Mouse (Mus musculus) lung, adult 18-20 months (tissue): ENCODE results near the gene Men1.

Source experiments
- DNase-seq, 2 experiments: peaks; one replicate each; pipeline ENCODE4 v3.0.0; 2022; ENCODE audit warnings: mixed read lengths in 2 of 2

The Men1 gene

DNA sequence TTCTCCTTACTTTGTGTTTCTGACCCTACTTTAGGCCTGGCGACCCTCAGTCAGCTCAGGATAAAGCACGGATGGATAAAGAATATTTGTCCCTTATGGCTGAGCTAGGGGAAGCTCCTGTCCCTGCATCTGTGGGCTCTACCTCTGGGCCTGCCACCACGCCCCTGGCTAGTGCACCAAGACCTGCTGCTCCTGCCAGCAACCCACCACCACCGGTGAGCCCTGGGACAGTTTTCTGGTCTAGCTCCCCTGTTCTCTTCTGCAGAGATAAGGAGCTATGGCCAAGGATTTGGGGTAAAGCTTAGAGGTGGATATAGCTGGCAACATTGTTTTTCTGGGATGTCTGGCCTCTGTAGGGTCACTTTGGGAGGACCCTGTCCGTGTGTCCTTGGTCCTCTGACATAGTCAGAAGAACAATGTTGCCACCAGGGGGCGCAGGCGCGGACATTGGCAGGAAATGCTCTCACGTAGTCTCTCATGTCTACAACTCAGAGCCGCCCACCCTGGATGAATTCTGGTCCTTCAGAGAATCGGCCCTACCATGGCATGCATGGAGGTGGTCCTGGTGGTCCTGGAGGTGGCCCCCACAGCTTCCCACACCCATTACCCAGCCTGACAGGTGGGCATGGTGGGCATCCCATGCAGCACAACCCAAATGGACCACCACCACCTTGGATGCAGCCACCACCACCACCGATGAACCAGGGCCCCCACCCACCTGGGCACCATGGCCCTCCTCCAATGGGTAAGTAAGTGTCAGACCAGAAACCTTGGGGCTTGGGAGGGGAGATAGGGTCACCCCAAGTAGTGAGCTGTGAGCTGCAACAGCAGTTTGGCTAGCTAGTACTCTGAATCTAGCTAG, 39.0 kb downstream of the Men1 start:
- DNase-seq: peak; percentile 69 to 82

DNA sequence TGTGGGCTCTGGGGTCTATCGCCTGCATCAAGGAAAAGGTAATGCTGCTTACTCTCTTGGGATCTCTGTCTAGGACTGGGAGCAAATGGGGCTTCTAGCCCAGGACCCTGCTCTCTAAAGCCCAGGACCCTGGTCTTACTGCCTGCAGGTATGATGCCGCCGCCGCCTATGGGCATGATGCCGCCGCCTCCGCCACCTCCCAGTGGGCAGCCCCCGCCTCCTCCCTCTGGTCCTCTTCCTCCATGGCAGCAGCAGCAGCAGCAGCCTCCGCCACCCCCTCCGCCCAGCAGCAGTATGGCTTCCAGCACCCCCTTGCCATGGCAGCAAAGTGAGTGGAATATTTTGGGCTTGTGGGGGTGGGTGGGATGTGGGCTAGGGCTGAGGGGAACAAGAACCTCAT, 39.8 kb downstream of the Men1 start:
- DNase-seq: no peak

DNA sequence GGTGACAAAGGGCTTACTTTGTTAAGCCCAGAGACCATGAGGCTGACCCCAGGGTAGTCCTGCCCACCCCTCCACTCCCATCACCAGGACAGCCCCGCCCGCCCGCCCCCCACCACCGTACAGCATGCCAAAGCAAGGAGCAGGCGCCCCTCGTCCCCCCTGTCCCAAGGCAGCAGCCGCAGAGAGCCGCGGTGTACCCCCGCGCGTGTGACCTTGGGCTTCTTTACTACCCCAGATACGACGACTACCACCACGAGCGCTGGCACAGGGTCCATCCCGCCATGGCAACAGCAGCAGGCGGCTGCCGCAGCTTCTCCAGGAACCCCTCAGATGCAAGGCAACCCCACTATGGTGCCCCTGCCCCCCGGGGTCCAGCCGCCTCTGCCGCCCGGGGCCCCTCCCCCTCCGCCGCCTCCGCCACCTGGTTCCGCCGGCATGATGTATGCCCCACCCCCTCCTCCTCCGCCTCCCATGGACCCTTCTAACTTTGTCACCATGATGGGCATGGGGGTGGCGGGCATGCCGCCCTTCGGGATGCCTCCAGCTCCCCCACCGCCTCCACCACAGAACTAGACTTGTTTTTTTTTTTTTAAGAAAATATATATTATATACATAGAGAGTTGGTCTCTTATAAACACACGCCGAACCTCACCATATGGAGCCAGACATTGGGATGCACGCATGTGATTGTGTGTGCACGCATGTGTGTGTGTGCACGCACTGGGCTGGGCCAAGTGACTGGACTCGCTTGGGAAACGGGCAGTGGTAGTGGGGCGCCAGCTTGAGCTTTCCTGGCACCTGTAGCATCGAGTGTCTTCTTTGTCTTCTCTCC, 40.9 kb downstream of the Men1 start:
- DNase-seq: no peak

DNA sequence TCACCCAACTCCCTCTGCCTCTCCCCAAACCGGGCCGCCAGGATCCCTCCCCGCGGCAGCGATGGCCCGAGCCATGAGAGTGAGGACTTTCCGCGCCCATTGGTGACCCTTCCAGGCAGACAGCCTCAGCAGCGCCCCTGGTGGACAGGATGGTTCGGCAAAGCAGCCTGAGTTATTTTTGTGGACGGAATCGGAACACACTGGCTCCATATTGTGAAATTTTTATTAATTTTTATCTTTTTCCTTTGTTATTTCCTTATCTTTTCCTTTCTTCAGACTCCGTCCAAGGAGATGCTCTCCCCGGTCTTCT, 41.4 kb downstream of the Men1 start:
- DNase-seq: no peak

DNA sequence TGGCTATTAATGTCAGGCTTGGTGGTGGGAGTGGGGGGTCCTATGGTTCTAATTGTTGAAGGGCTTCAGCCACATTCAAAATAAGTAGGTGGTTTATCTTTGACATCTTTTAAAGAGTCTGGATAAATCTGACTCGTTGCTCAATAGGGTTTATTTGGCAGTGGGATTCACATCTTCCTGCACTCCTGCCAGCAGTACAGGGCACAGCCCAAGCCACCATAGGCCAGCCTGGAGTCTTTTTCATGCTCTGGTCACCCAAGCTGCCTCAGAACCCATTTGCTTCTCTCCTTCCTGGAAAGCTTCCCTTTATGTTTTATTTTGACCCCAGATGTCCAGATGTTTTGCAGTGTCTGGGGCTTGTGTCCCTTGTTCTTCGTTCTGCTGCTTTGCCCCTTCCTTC, 41.9 kb downstream of the Men1 start:
- DNase-seq: no peak

DNA sequence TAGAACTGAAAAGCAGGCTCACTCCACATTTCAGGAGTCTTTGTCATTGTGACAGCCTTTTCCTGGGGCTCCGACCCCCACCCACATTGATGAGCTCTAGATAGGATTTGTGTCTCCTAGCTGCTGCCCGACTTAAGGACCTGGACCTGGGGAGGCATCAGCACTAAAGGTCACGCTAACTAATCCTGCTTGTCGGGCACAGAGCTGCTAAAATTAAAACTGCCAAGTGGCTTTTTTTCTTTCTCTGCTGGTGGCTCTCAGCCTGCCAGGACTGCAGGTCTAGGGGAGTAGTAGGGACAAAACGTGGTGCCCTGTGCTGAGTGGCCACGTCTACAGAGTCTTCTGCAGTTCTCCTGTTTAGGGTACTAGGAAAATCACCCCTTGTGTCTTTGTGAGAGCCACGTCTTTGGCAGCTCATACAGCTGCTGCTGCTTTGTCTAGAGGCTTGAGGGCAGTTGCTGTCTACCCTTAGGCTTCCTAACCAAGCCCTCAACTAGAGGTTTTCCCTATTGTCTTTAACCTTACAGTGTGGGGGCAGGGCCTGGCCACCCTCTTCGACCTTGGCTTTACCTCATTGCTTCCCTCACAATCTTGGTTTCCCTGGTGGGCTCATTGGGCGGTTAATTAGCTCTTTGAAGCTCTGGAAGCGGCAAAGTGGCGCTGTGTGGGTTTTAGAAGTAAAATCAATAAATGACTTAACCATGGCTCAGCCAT, 42.7 kb downstream of the Men1 start:
- no peak for DNase-seq

DNA sequence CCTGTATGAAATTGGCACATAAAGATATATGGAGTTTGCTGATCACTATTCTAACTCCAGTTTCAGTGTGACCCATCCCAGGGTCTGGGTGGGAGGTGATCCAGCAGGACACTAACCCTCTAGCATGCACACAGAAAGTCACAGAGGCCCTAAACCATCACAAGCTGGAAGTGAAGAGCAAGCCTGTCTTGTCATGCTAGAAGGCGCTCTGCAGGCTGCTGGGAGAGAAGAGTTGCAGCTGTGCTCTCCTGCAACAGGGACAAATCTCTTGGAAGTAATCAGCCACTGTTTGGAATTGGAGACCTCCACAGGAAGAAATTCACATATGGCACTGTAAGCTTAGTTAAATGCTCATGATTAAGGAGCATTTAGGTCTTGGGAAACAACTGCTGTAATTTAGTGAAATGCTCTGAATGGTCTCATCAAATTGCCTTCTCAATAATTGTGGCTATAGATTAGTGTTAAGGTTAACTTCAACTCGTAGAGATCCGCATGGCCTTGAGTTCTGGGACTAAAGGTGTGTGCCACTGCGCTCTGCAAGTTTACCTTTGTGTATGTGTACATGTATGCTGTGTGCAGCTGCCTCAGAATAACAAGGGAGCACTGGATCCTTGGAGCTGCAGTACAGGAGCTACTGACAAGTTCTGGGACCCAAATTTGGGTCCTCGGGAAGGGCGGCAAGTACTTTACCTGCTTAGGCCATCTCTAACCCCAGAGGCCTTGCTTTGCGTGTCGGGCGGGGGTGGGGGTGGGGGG, 45.8 kb downstream of the Men1 start:
- DNase-seq: no peak

DNA sequence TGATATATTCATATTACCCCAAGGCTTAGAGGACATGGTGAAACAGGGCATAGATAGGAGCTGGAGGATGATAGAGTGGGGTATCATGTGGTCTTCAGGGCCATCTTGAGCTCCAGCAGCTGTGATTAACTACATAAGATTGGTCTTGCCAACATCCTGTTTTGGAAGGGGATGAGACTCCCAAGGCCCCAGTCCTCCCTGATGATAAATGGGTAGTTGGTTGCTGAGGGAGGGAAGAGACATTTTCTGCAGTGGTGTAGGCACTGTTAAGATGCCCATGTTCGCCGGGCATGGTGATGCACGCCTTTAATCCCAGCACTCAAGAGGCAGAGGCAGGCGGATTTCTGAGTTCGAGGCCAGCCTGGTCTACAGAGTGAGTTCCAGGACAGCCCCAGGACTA, 46.5 kb downstream of the Men1 start:
- DNase-seq: no peak

DNA sequence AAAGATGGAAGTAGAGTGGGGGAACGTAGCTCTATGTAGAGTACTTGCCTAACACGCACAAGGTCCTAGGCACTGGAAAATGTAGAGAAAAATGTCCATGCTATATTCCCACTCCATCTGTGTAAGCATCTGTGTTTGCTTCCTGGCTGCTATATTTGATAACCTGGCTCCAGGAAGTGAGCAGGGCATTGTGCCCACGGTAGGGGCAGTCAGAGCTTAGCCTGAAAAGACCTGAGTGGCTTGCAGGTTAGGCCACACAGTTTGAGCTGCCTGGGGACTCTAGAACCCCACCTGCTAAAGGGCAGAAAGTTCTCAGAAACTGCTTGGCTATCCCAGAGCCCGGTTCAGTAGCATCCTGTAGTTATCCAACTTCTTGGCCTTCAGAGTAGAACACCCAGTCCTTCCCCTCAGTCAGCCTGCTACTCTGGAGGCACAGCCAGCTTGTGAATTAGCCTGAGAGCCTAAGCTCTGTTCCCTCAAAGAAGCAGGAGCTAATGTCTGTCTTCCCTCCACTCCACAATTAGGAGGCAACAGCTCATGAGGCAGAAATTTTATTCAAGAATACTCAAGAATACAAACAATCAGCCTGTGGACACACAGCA, 47.6 kb downstream of the Men1 start:
- no peak for DNase-seq

DNA sequence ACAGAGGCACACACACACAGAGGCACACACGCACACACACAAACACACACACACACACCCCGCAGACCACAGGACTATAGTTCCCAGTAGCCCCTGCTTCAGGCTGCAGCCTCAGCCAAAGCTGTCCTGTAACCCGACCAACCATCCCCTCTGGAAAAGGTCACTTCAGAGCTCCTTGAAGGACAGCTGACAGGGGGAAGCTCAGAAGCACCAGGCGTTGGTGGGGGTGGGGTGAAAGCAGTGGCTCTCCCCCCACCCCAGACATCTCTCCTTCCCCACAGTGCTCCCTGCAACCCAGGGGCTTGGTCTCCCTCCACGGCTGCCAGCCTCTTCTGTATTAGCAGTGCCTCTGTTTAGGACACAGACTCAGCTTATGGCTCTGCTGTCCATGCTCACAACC, 48.7 kb downstream of the Men1 start:
- DNase-seq: no peak

DNA sequence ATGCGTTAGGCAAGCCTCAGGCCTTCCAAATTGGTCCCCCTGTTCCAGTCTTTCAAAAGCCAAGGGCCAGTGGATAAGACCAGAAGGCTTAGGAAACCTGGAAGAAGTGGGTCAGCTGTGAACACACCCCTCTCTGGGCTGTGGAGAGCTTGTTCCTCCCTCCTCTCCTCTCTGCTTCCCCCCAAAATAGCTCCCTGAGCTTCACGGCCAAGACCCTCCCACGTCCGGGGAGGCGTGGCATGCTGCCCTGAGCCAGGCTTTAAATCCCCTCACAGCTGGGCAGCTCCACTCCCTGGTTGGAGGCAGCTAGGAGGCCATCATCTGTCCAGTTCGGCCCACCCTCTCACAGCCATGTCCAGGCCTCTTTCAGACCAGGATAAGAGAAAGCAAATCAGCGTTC, 49.3 kb downstream of the Men1 start, which contains the start of gene Pygm:
Gene Pygm, plus strand, starts transcription at position 272 of the 400 bp plus-strand sequence.
- peak; percentile 71 to 73 for DNase-seq

DNA sequence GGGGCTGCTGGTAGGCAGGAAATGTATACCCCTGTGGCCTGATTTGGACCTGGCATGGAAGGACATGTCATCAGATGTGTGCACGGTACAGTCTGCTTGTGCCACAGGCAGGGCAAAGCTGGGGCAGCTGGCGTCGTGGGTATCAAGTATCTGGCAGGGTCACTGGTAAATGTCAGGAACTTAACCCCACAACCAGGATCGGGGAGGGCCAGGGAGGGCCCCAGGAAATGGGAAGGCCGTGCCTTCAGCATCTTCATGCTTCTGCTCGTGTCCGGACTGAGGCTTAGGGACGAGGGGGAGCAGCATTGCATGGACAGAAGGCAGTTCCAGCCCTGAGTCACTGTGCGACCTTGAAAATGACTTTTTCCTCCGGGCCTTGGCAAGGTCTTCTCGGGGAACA, 50.2 kb downstream of the Men1 start:
- no peak for DNase-seq

DNA sequence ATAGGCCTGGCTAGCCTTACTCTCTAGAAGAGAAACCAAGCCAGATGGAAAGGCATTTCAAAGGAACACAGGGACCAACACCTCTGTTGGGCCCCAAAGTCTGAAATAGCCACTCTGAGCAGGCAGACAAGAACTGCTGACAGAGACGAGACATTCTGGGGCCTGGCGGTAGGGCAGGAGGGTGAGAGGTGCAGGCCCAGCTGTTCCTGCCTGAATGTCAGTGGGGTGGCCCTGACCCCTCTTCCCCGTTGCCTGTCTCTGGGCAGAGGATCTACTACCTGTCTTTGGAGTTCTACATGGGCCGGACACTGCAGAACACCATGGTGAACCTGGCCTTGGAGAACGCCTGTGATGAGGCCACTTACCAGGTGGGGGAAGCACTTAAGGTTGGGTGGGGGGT, 50.6 kb downstream of the Men1 start:
- no peak for DNase-seq

DNA sequence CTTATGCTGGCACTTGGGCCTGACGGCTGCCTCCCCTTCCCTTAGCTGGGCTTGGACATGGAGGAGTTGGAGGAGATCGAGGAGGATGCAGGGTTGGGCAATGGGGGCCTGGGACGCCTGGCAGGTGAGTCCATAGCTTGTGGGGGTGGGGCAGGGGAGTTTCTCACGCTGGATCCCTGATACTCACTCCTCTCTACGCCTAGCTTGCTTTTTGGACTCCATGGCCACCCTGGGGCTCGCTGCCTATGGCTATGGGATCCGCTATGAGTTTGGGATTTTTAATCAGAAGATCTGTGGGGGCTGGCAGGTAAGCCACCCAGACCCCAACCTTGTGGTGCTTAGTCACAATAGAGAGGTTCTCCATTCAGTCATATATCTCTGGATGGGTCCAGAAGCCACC, 51.0 kb downstream of the Men1 start:
- no peak for DNase-seq

DNA sequence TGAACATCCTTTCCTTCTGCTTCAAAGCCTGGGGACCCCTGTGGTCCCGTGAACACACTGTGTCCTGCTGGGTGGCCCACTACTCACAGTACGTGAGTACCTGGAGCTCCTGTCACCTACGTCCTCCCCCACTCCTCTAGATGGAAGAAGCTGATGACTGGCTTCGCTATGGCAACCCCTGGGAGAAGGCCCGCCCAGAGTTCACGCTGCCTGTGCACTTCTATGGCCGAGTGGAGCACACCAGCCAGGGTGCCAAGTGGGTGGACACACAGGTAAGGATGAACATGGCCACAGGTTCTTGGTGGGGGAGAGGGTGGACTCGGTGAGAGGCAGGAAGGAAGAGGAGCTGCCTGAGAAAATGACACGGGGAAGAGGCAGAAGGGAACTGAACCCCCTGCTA, 51.5 kb downstream of the Men1 start:
- DNase-seq: no peak

DNA sequence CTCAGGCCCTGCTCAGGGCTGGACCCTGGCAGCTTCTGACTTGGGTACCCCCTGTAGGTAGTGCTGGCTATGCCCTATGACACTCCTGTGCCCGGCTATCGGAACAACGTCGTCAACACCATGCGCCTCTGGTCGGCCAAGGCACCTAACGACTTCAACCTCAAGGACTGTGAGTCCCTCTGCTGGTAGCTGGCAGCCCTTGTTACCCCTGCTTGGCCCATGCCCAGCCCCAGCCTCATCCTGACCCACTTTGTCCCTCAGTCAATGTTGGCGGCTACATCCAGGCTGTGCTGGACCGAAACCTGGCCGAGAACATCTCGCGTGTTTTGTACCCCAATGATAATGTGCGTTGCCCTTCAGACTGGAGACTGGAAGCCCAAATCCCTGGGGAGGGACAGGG, 53.2 kb downstream of the Men1 start:
- DNase-seq: no peak

DNA sequence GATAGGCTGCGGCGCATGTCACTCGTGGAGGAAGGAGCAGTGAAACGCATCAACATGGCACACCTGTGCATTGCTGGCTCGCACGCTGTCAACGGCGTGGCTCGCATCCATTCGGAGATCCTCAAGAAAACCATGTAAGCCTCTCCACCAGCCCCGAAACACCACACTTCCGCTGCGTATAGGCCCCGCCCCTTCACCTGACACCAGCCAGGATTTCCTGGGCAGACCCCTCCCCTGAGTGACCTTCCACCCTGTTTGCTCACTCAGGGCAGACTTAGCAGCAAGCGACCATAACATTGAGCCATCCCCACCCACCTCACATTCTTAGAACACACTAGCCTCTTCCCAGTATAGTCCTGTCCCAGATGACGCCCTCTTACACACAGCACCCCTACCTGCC, 55.0 kb downstream of the Men1 start:
- peak; percentile 45 to 50 for DNase-seq

DNA sequence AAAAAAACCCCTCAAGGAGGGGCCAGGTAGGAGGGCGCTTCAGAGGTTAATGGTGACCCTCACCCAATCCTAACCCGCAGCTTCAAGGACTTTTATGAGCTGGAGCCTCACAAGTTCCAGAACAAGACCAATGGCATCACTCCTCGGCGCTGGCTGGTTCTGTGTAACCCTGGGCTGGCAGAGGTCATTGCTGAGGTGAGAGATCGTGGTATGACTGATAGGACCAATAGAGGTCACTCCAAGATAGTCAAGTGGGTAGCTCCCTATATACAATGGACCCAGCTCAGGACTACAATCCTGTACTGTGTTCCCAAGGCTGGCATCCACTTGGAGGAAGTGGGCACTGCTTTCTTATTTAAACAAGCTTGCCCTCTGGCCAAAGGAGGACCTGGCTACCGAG, 55.5 kb downstream of the Men1 start:
- DNase-seq: no peak
